Mouse (Mus musculus): Measurements from ENCODE around the gene Cxcl9. TPM values are rescaled to one million over a fixed set of nuclear protein-coding genes. Genes with fewer than 3 reads are reported as not detected.

Cxcl9 gene
- total RNA-seq (2014; rRNA removed; ENCODE audit: low replicate concordance) (not detected in 2 replicates), polyA plus RNA-seq (2015; fragmentation: Nextera tagmentation; extraction: Ambion mirVana) (0.07 and 0.12 TPM in 2 replicates)

DNA sequence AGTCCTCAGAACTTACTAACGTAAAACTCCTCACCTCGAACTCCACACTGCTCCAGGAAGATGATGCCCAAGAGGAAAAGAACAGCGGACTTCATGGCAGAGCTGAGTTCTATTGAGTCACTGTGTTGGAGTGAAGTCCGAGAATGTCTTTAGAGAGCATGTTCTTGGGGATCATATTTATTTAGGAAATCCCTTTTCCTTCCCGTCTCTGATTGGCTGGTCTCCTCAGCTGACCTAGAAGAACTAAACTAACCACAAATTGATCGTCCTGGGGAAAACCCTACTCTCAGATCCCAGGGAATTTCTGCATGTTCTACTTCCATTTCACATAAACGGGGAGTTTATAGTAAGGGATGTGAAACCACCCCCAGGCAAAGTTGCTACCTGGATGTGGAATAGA is at the start of gene Cxcl9:
Gene Cxcl9 (minus strand): TSS at position 151 of the 400 bp plus-strand sequence.
- no peak for ATAC-seq (ENCODE audit: insufficient read depth, low read depth)
- TF ChIP-seq EP300 (IDR thresholded peaks at IDR 0.05; ENCODE audit: low read depth) (no peak), CTCF (IDR thresholded peaks at IDR 0.05; ENCODE audit: low read depth) (no peak)
- WGBS, result 80% methylated on average over 7 of the region's 7 CpGs

DNA sequence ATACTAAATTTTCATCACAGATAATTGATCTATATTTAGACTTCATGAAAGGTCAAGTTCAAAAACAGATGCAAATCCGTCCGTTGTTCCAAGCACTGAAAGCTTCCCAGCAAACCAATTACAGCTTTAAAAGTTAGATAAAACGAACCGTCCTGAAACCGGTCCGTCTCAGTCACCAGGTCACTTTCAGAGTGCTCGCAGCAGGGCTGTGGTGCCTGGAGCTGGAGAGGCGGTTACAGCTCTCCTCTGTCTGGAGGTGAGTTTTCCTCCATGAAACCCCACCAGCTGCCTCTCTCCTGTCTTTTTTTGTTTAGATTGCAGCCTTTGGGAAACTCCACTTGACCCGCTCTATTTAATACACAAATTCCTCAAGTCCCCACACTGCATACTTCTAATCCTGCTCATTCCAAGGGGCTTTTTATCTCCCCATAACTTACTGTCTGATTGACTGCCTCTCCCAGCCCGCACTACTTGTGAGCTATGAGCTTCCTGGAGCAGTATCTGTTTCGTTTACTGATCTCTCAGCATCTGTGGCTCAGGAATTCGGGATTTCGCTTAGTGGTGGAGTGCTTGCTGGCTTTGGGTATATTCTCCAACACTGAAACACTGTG is 49.0 kb upstream of the Cxcl9 start:
- peak overlapping the region; percentile 49 for H3K27ac ChIP-seq (ENCODE audit: low read depth)
- H3K27me3 ChIP-seq (ENCODE audit: control insufficient read depth, insufficient read depth, low read length), result no peaks in the 10 kb centered on the region
- peak overlapping the region; percentile 40; the same call in 1 of the 2 replicates for H3K9ac ChIP-seq (replicated peaks; ENCODE audit: low read depth, low read length)
- WGBS, result 14% methylated on average over 13 of the region's 13 CpGs
- no peaks in the 10 kb centered on the region for H3K36me3 ChIP-seq (replicated peaks; ENCODE audit: control insufficient read depth, insufficient read depth, low read length)
- H3K4me3 ChIP-seq (ENCODE audit: low read depth, low read length), result peak overlapping the region; percentile 17
- peak overlapping the region; percentile 49 for H3K4me2 ChIP-seq (ENCODE audit: low read depth, low read length)
- no peak for DNase-seq (ENCODE audit: low spot score)
- H3K4me1 ChIP-seq (ENCODE audit: control insufficient read depth, insufficient read depth), result peaks cover 16% of the 10 kb centered on the region; the same call in 1 of the 2 replicates
- no peak for ATAC-seq (ENCODE audit: insufficient read depth, low read depth)
- no peak for TF ChIP-seq EP300 (IDR thresholded peaks at IDR 0.05; ENCODE audit: low read depth)
- TF ChIP-seq CTCF (IDR thresholded peaks at IDR 0.05; ENCODE audit: low read depth), result no peak
- H3K9me3 ChIP-seq (replicated peaks; ENCODE audit: control insufficient read depth, low read length), result no peaks in the 10 kb centered on the region

More for the DNA sequence above, at the start of gene Cxcl9:
- Histone ChIP-seq H3K36me3 (replicated peaks; ENCODE audit: control insufficient read depth, insufficient read depth, low read length) (no peaks in the 10 kb centered on the region), H3K27ac (ENCODE audit: low read depth) (no peak within 1 kb of the TSS), H3K27me3 (ENCODE audit: control insufficient read depth, insufficient read depth, low read length) (no peaks in the 10 kb centered on the region), H3K4me3 (ENCODE audit: low read depth, low read length) (no peak within 1 kb of the TSS), H3K4me2 (ENCODE audit: low read depth, low read length) (no peak within 1 kb of the TSS), H3K9ac (replicated peaks; ENCODE audit: low read depth, low read length) (no peak within 1 kb of the TSS), H3K4me1 (ENCODE audit: control insufficient read depth, insufficient read depth) (peaks cover 7% of the 10 kb centered on the region; the same call in 1 of the 2 replicates), H3K9me3 (replicated peaks; ENCODE audit: control insufficient read depth, low read length) (no peaks in the 10 kb centered on the region)
- DNase-seq (ENCODE audit: low spot score), result no peak

DNA sequence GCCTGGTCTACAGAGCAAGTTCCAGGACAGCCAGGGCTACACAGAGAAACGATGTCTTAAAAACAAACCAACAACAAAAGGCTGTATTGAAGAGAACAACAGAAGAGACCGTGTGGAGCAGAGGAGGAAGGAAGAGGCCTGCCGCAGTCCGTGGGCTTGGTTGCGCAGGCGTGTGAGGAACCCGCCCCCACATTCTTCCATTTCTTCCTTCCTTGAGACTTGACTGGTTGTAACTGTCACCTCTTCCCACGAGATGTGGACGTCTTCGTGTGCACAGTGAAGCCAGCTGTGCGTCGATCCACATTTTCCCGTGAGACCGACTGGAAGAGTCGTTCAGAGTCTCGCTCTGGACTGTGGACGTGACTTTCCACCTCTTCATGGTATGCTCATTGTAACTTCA is 47.5 kb upstream of the Cxcl9 start:
- H3K4me3 ChIP-seq (ENCODE audit: low read depth, low read length), result no peak overlapping the region
- no peaks in the 10 kb centered on the region for H3K36me3 ChIP-seq (replicated peaks; ENCODE audit: control insufficient read depth, insufficient read depth, low read length)
- no peaks in the 10 kb centered on the region for H3K27me3 ChIP-seq (ENCODE audit: control insufficient read depth, insufficient read depth, low read length)
- peak overlapping the region; percentile 70 for H3K27ac ChIP-seq (ENCODE audit: low read depth)
- no peak overlapping the region for H3K9ac ChIP-seq (replicated peaks; ENCODE audit: low read depth, low read length)
- peak overlapping the region; percentile 25; the same call in 1 of the 2 replicates for H3K4me2 ChIP-seq (ENCODE audit: low read depth, low read length)
- ATAC-seq (ENCODE audit: insufficient read depth, low read depth) (peak; percentile 28; the same call in 1 of the 2 replicates), DNase-seq (ENCODE audit: low spot score) (no peak)
- peaks cover 16% of the 10 kb centered on the region; the same call in 1 of the 2 replicates for H3K4me1 ChIP-seq (ENCODE audit: control insufficient read depth, insufficient read depth)
- TF ChIP-seq EP300 (IDR thresholded peaks at IDR 0.05; ENCODE audit: low read depth), result no peak
- TF ChIP-seq CTCF (IDR thresholded peaks at IDR 0.05; ENCODE audit: low read depth), result no peak
- no peaks in the 10 kb centered on the region for H3K9me3 ChIP-seq (replicated peaks; ENCODE audit: control insufficient read depth, low read length)
- WGBS, result 62% methylated on average over 17 of the region's 17 CpGs

DNA sequence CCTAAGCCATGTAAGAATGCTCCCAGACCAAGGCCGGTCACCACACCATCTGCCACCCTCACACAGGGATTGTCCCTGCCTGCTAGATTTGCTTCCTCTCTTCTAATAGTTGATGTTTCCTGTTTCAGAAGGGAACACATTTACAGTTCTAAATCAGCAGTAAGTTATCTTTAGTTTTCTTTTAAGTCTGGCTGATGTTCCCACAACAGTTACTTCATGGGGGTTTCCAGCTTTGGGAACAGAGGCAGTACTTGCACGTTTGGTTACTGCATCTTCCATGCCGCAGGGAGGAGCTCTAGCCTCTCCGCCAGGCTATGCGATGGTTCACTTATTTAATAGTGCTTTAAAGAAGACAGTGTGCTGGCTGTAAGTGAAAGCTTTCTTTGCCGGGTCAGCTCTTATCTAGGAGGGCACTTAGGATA is 46.9 kb upstream of the Cxcl9 start:
- WGBS, result 39% methylated on average over 6 of the region's 6 CpGs
- DNase-seq (ENCODE audit: low spot score) (peak; percentile 57), ATAC-seq (ENCODE audit: insufficient read depth, low read depth) (peak; percentile 47; the same call in 1 of the 2 replicates)
- peaks cover 16% of the 10 kb centered on the region; the same call in 1 of the 2 replicates for H3K4me1 ChIP-seq (ENCODE audit: control insufficient read depth, insufficient read depth)
- H3K4me3 ChIP-seq (ENCODE audit: low read depth, low read length), result no peak overlapping the region
- TF ChIP-seq CTCF (IDR thresholded peaks at IDR 0.05; ENCODE audit: low read depth), result peak; percentile 37
- no peak for TF ChIP-seq EP300 (IDR thresholded peaks at IDR 0.05; ENCODE audit: low read depth)
- no peak overlapping the region for H3K9ac ChIP-seq (replicated peaks; ENCODE audit: low read depth, low read length)
- no peaks in the 10 kb centered on the region for H3K36me3 ChIP-seq (replicated peaks; ENCODE audit: control insufficient read depth, insufficient read depth, low read length)
- H3K4me2 ChIP-seq (ENCODE audit: low read depth, low read length), result peak overlapping the region; percentile 25; the same call in 1 of the 2 replicates
- H3K27ac ChIP-seq (ENCODE audit: low read depth), result peak overlapping the region; percentile 70
- H3K9me3 ChIP-seq (replicated peaks; ENCODE audit: control insufficient read depth, low read length), result no peaks in the 10 kb centered on the region
- H3K27me3 ChIP-seq (ENCODE audit: control insufficient read depth, insufficient read depth, low read length), result no peaks in the 10 kb centered on the region

DNA sequence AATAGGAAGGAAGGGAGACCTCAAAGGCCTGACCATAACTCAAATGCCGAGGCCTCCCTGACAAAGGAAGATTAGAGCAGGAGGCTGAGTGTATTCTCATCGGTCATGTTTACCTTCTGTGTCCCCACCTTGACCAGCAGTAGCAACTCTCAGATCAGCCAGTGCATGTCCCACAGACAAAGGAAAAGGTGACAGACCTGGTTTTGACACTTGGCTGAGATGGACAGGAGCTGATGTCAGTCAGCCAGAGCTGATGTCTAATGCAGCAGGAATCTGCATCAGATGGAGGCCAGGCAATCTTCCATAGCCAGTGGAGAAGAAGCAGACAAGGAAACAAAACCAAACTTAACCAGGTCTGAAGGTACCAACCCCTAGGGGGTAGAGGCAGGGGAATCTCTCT is 44.7 kb upstream of the Cxcl9 start:
- Histone ChIP-seq H3K36me3 (replicated peaks; ENCODE audit: control insufficient read depth, insufficient read depth, low read length) (no peaks in the 10 kb centered on the region), H3K9me3 (replicated peaks; ENCODE audit: control insufficient read depth, low read length) (no peaks in the 10 kb centered on the region), H3K4me2 (ENCODE audit: low read depth, low read length) (no peak overlapping the region), H3K27me3 (ENCODE audit: control insufficient read depth, insufficient read depth, low read length) (no peaks in the 10 kb centered on the region), H3K9ac (replicated peaks; ENCODE audit: low read depth, low read length) (no peak overlapping the region), H3K27ac (ENCODE audit: low read depth) (no peak overlapping the region), H3K4me1 (ENCODE audit: control insufficient read depth, insufficient read depth) (peaks cover 22% of the 10 kb centered on the region), H3K4me3 (ENCODE audit: low read depth, low read length) (no peak overlapping the region)
- ATAC-seq (ENCODE audit: insufficient read depth, low read depth) (no peak), DNase-seq (ENCODE audit: low spot score) (no peak)
- TF ChIP-seq EP300 (IDR thresholded peaks at IDR 0.05; ENCODE audit: low read depth) (no peak), CTCF (IDR thresholded peaks at IDR 0.05; ENCODE audit: low read depth) (no peak)
- 27% methylated on average over 2 of the region's 2 CpGs for WGBS
